Mouse (Mus musculus): ENCODE results near the gene Tmem131l. TPM values are rescaled to one million over a fixed set of nuclear protein-coding genes. Genes with fewer than 3 reads are reported as not detected.
A peak's percentile ranks its signal among the peaks of the same experiment; 100 is the strongest.

Tmem131l gene
- polyA plus RNA-seq, 1 experiment from 2014 or later: 84.2 TPM

DNA sequence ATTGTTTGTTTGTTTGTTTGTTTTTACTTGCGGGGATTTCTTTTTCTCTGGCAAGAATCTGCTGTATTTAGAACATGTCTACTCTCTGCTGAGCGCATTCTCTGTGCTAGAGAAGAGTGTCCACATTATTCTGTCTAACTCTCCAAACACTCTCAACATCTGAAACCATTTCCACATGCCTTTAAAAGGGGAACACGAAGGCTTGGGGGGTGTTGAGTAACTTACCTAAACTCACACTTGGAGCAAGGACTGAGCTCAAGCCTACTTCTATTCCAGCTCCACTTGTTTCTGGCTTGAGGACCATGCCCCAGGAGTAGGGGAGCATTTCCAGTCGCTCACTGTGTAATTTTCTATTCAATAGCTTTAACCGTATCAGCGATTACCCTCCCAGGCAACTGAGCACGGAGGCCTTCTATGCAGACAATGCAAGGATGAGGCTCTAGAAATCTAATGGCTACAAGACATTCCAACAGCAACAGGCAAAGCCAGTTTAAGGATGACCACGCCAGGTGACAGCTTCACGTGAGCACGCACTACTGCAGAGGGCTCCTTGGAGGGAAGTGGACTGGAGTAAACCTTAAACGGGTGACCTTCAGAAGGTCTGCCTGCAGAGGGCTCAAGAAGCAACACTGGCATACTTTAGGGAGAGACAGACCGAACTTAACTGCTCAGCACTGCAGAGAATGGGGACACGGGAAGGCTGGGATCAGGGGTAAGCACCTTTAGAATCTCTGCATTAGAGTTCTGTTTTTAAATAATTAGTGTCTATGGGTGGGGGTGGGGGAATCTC, 36.8 kb upstream of the Tmem131l start:
- ATAC-seq (replicated peaks; ENCODE audit: insufficient number of reproducible peaks, low FRiP score, low TSS enrichment, low read depth): no peak
- no peak overlapping the region for H3K4me3 ChIP-seq (ENCODE audit: low read depth, low read length)
- WGBS: 75% methylated on average over 13 of the region's 13 CpGs

DNA sequence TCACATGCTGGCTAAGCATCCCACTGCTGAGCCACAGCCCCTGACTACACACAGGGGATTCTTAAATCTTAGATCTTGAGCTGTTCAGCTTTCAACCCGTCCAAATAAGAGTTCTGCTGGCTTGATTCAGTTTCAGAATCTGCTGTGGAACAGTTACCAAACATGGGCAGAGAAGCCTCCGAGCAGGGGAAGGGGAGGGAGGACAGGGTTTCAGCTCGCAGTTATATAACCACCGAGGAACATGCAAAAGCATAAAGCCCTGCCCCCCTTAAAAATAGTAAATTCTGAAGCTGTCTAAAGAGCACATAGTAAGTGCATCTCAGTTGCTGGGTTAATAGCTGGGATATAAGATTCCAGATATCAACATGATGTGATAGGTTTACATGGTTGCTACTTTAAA, 35.5 kb upstream of the Tmem131l start:
- no peak for DNase-seq (ENCODE audit: low spot score)

More for the DNA sequence above, 36.8 kb upstream of the Tmem131l start:
- no peaks in the 10 kb centered on the region for H3K27me3 ChIP-seq (ENCODE audit: control insufficient read depth, insufficient read depth, low read length)
- no peak for DNase-seq (ENCODE audit: low spot score)
- no peak overlapping the region for H3K9ac ChIP-seq (replicated peaks; ENCODE audit: low read length)
- no peak overlapping the region for H3K4me2 ChIP-seq (ENCODE audit: low read depth, low read length)
- no peak overlapping the region for H3K27ac ChIP-seq (replicated peaks; ENCODE audit: low read depth, low read length)
- no peaks in the 10 kb centered on the region for H3K36me3 ChIP-seq (replicated peaks; ENCODE audit: control insufficient read depth, insufficient read depth, low read depth, low read length)
- no peaks in the 10 kb centered on the region for H3K4me1 ChIP-seq (ENCODE audit: control insufficient read depth, insufficient read depth, low read length)
- H3K9me3 ChIP-seq (replicated peaks; ENCODE audit: control insufficient read depth, low read length): no peaks in the 10 kb centered on the region

GRCm38 (mm10) chr3:84074777-84075176, 34.8 kb upstream of the Tmem131l start:
- Histone ChIP-seq H3K9ac (replicated peaks; ENCODE audit: low read length) (no peak overlapping the region), H3K4me3 (ENCODE audit: low read depth, low read length) (no peak overlapping the region), H3K9me3 (replicated peaks; ENCODE audit: control insufficient read depth, low read length) (no peaks in the 10 kb centered on the region), H3K4me2 (ENCODE audit: low read depth, low read length) (no peak overlapping the region), H3K27me3 (ENCODE audit: control insufficient read depth, insufficient read depth, low read length) (no peaks in the 10 kb centered on the region), H3K27ac (replicated peaks; ENCODE audit: low read depth, low read length) (no peak overlapping the region), H3K36me3 (replicated peaks; ENCODE audit: control insufficient read depth, insufficient read depth, low read depth, low read length) (no peaks in the 10 kb centered on the region), H3K4me1 (ENCODE audit: control insufficient read depth, insufficient read depth, low read length) (no peaks in the 10 kb centered on the region)
- DNase-seq (ENCODE audit: low spot score) (no peak), ATAC-seq (replicated peaks; ENCODE audit: insufficient number of reproducible peaks, low FRiP score, low TSS enrichment, low read depth) (no peak)
- 85% methylated on average over 2 of the region's 2 CpGs for WGBS

More for the DNA sequence above, 35.5 kb upstream of the Tmem131l start:
- Histone ChIP-seq H3K4me2 (ENCODE audit: low read depth, low read length) (no peak overlapping the region), H3K27ac (replicated peaks; ENCODE audit: low read depth, low read length) (no peak overlapping the region), H3K36me3 (replicated peaks; ENCODE audit: control insufficient read depth, insufficient read depth, low read depth, low read length) (no peaks in the 10 kb centered on the region), H3K4me3 (ENCODE audit: low read depth, low read length) (no peak overlapping the region), H3K9ac (replicated peaks; ENCODE audit: low read length) (no peak overlapping the region), H3K27me3 (ENCODE audit: control insufficient read depth, insufficient read depth, low read length) (no peaks in the 10 kb centered on the region), H3K9me3 (replicated peaks; ENCODE audit: control insufficient read depth, low read length) (no peaks in the 10 kb centered on the region), H3K4me1 (ENCODE audit: control insufficient read depth, insufficient read depth, low read length) (no peaks in the 10 kb centered on the region)
- no peak for ATAC-seq (replicated peaks; ENCODE audit: insufficient number of reproducible peaks, low FRiP score, low TSS enrichment, low read depth)
- WGBS: 69% methylated on average over 4 of the region's 4 CpGs

- Histone ChIP-seq H3K36me3 (replicated peaks; ENCODE audit: control insufficient read depth, insufficient read depth, low read depth, low read length) (no peaks in the 10 kb centered on the region), H3K27ac (replicated peaks; ENCODE audit: low read depth, low read length) (no peak overlapping the region), H3K27me3 (ENCODE audit: control insufficient read depth, insufficient read depth, low read length) (no peaks in the 10 kb centered on the region), H3K4me2 (ENCODE audit: low read depth, low read length) (no peak overlapping the region), H3K9ac (replicated peaks; ENCODE audit: low read length) (no peak overlapping the region), H3K4me3 (ENCODE audit: low read depth, low read length) (no peak overlapping the region), H3K9me3 (replicated peaks; ENCODE audit: control insufficient read depth, low read length) (no peaks in the 10 kb centered on the region), H3K4me1 (ENCODE audit: control insufficient read depth, insufficient read depth, low read length) (no peaks in the 10 kb centered on the region)
- ATAC-seq (replicated peaks; ENCODE audit: insufficient number of reproducible peaks, low FRiP score, low TSS enrichment, low read depth) (no peak), DNase-seq (ENCODE audit: low spot score) (peak; percentile 38)
- WGBS: 10% methylated on average over 2 of the region's 2 CpGs
These were observed 31.7 kb upstream of the Tmem131l start for GRCm38 (mm10) chr3:84071641-84072040.

DNA sequence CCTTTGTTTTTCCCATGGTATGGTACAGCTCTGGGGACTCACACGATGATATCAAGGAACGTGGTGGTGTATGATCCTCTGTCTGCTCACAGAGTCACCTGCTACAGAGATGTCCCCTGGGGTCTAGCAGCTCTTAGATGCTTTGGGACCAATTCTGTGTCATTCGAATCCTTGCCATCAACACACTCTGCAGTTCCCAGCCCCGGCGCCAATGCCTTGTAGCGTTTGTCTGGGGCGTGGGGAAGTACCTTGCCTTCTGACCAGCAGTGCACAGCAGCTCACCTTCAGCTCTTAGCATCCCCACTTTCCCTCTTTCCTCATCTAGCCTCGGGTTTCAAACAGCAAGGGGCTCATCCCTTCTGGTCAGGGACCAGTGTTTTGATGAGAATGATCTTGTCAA, 30.8 kb upstream of the Tmem131l start:
- ATAC-seq (replicated peaks; ENCODE audit: insufficient number of reproducible peaks, low FRiP score, low TSS enrichment, low read depth) (no peak), DNase-seq (ENCODE audit: low spot score) (no peak)
- H3K9me3 ChIP-seq (replicated peaks; ENCODE audit: control insufficient read depth, low read length): no peaks in the 10 kb centered on the region
- H3K4me3 ChIP-seq (ENCODE audit: low read depth, low read length): no peak overlapping the region
- no peaks in the 10 kb centered on the region for H3K27me3 ChIP-seq (ENCODE audit: control insufficient read depth, insufficient read depth, low read length)
- no peak overlapping the region for H3K27ac ChIP-seq (replicated peaks; ENCODE audit: low read depth, low read length)
- H3K36me3 ChIP-seq (replicated peaks; ENCODE audit: control insufficient read depth, insufficient read depth, low read depth, low read length): no peaks in the 10 kb centered on the region
- no peaks in the 10 kb centered on the region for H3K4me1 ChIP-seq (ENCODE audit: control insufficient read depth, insufficient read depth, low read length)
- H3K9ac ChIP-seq (replicated peaks; ENCODE audit: low read length): no peak overlapping the region
- no peak overlapping the region for H3K4me2 ChIP-seq (ENCODE audit: low read depth, low read length)
- WGBS: 83% methylated on average over 8 of the region's 8 CpGs

GRCm38 (mm10) chr3:84068831-84069709, 29.1 kb upstream of the Tmem131l start:
- H3K4me3 ChIP-seq (ENCODE audit: low read depth, low read length): no peak overlapping the region
- H3K27ac ChIP-seq (replicated peaks; ENCODE audit: low read depth, low read length): no peak overlapping the region
- H3K36me3 ChIP-seq (replicated peaks; ENCODE audit: control insufficient read depth, insufficient read depth, low read depth, low read length): no peaks in the 10 kb centered on the region
- 83% methylated on average over 13 of the region's 13 CpGs for WGBS
- no peak for ATAC-seq (replicated peaks; ENCODE audit: insufficient number of reproducible peaks, low FRiP score, low TSS enrichment, low read depth)
- no peaks in the 10 kb centered on the region for H3K9me3 ChIP-seq (replicated peaks; ENCODE audit: control insufficient read depth, low read length)
- no peak overlapping the region for H3K9ac ChIP-seq (replicated peaks; ENCODE audit: low read length)
- H3K27me3 ChIP-seq (ENCODE audit: control insufficient read depth, insufficient read depth, low read length): no peaks in the 10 kb centered on the region
- no peaks in the 10 kb centered on the region for H3K4me1 ChIP-seq (ENCODE audit: control insufficient read depth, insufficient read depth, low read length)
- H3K4me2 ChIP-seq (ENCODE audit: low read depth, low read length): no peak overlapping the region
- DNase-seq (ENCODE audit: low spot score): no peak

DNA sequence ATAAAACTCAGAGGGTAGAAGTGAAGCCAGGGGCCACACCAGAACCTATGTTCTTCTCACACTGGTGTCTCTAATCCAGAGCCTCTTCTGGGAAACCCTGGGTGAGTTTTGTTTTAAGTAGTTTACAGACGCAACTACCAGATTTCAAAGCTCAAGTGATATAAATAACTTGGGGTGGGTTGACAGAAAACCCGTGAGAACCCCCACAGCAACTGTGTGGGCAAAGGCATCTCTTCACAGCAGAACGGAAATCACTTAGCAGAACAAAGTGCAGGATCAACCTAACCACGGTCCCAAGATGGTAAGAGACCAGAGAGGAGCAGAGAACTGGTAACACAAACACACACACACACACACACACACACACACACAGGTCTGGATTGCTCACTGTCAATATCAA, 25.9 kb upstream of the Tmem131l start:
- 84% methylated on average over 4 of the region's 4 CpGs for WGBS
- Histone ChIP-seq H3K4me2 (ENCODE audit: low read depth, low read length) (no peak overlapping the region), H3K27ac (replicated peaks; ENCODE audit: low read depth, low read length) (no peak overlapping the region), H3K36me3 (replicated peaks; ENCODE audit: control insufficient read depth, insufficient read depth, low read depth, low read length) (no peaks in the 10 kb centered on the region), H3K9me3 (replicated peaks; ENCODE audit: control insufficient read depth, low read length) (no peaks in the 10 kb centered on the region), H3K27me3 (ENCODE audit: control insufficient read depth, insufficient read depth, low read length) (no peaks in the 10 kb centered on the region), H3K4me1 (ENCODE audit: control insufficient read depth, insufficient read depth, low read length) (peaks cover 3% of the 10 kb centered on the region; the same call in 1 of the 2 replicates), H3K9ac (replicated peaks; ENCODE audit: low read length) (no peak overlapping the region), H3K4me3 (ENCODE audit: low read depth, low read length) (no peak overlapping the region)
- no peak for ATAC-seq (replicated peaks; ENCODE audit: insufficient number of reproducible peaks, low FRiP score, low TSS enrichment, low read depth)
- no peak for DNase-seq (ENCODE audit: low spot score)
